Mouse (Mus musculus): ENCODE data around the gene Gm5617. TPM values are rescaled to one million over a fixed set of nuclear protein-coding genes. Genes with fewer than 3 reads are reported as not detected.
"Not testable (repeated sequence)": the region's sequence is repeated elsewhere in the genome, so short reads cannot be mapped to it uniquely, and the experiment has no call there.

The Gm5617 gene
- polyA plus RNA-seq, 1 experiment from 2014 or later: 31.1 TPM

DNA sequence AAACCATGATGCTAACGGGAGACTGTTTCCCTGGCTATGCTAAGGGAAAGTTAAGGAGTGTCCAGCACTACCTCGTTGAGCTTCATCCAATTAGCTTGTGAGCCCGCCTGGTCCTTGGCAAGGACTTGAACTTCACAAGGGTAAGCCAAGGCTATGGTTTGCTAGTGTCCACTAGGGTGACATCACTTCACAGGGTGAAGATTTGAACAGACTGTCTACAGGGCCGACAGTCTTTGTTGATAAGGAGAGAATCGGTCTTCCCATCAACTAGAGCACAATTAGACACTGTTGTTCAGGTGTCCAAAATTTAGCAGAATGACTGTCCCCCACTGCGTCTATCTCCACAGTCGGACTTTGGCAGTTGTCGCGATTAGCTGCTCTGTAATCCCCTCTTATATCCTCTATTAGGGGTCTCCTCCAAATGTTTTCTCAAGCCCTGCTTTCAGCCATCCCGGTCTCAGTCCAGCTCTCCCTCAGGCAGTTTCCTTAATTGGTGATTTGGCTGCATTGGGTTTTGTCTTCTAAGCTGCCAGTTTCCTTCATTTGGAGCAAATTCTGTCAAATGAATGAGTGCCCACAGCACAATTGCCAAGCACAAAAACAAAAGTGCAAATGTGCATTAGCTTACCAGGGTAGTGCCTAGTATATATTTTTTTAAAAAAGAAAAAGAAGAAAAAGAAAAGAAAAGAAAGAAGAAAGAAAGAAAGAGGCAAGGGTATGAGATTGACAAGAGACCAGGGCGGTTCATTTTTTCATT is 21.6 kb downstream of the Gm5617 start:
- Histone ChIP-seq H3K4me1 (ENCODE audit: control insufficient read depth, insufficient read depth, low read length) (no peaks in the 10 kb centered on the region), H3K4me2 (ENCODE audit: low read depth) (peak overlapping the region; percentile 1; the same call in 1 of the 2 replicates), H3K4me3 (ENCODE audit: low read depth, low read length) (no peak overlapping the region), H3K36me3 (ENCODE audit: control insufficient read depth, insufficient read depth, low read length) (no peaks in the 10 kb centered on the region), H3K27ac (ENCODE audit: low read depth, low read length) (no peak overlapping the region), H3K9me3 (ENCODE audit: control insufficient read depth, low read length) (no peaks in the 10 kb centered on the region), H3K9ac (ENCODE audit: low read length) (no peak overlapping the region), H3K27me3 (ENCODE audit: control insufficient read depth, insufficient read depth, low read length) (no peaks in the 10 kb centered on the region)
- ATAC-seq (ENCODE audit: insufficient read depth, low FRiP score, low TSS enrichment): no peak
- WGBS: 71% methylated on average over 11 of the region's 11 CpGs
- no peak for DNase-seq (ENCODE audit: low spot score)

DNA sequence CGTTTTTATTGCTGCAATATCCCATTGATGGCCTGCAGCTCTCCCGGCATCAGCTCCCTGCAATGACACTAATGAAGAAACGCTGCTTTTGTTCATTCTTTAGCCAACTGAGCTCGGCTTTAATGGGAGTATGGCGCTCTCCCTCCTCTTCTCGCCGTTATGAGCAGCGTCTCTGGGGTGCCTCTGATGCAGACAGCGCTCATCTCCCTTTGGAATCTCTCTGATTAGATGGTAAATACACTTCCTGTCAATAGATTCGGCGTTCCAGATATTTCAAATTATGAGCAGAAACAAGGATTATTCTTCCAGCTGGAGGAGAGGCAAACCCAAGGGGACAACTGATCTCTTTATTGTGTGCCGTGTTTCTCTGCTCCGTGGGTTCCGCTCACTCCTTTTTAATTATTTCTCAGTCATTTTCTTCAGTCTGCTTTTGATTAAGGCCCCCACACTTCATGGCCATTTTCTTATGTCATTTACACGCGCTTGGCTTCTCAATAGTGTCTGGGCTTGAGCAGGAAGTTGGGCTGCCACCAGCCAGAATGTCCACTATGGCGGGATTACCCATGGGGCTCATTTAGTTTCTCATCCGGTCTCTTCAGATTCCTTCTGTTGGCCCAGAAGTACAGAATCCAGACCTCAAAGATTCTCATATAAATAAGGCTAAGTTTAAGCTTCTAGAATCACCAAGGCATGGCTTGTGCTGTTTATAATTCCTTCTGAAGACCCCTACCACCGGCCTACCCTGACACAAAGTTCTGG is 22.3 kb downstream of the Gm5617 start:
- H3K4me2 ChIP-seq (ENCODE audit: low read depth): peak overlapping the region; percentile 1; the same call in 1 of the 2 replicates

DNA sequence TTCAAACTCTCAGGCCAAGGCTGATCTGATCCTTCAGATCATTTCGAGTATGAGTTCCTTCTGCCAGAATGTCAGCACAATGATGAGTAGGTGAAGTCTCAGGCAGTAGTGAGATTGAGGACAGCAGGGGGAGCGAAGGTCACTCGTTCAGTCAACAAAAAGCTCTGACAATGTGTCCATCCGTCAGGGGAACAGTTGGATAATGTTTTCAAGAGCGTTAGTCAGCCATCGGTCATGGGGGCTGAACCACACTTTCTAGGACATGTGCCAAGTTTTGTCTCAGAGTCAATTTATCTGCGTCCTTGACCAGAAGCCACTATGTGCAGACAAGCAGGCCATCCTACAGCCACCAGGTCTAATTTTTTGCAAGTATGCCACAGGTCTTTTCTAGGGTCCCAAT is 25.2 kb downstream of the Gm5617 start:
- not testable (repeated sequence) for H3K27ac ChIP-seq (ENCODE audit: low read depth, low read length); H3K27me3 ChIP-seq (ENCODE audit: control insufficient read depth, insufficient read depth, low read length); H3K36me3 ChIP-seq (ENCODE audit: control insufficient read depth, insufficient read depth, low read length); H3K4me2 ChIP-seq (ENCODE audit: low read depth); ATAC-seq (ENCODE audit: insufficient read depth, low FRiP score, low TSS enrichment); H3K4me1 ChIP-seq (ENCODE audit: control insufficient read depth, insufficient read depth, low read length); DNase-seq (ENCODE audit: low spot score); H3K9ac ChIP-seq (ENCODE audit: low read length); H3K9me3 ChIP-seq (ENCODE audit: control insufficient read depth, low read length); H3K4me3 ChIP-seq (ENCODE audit: low read depth, low read length)
- no CpG with 5 or more reads among the region's 7 CpGs for WGBS

More for the DNA sequence above, 22.3 kb downstream of the Gm5617 start:
- Histone ChIP-seq H3K27ac (ENCODE audit: low read depth, low read length) (no peak overlapping the region), H3K27me3 (ENCODE audit: control insufficient read depth, insufficient read depth, low read length) (no peaks in the 10 kb centered on the region), H3K9me3 (ENCODE audit: control insufficient read depth, low read length) (no peaks in the 10 kb centered on the region), H3K4me3 (ENCODE audit: low read depth, low read length) (no peak overlapping the region), H3K9ac (ENCODE audit: low read length) (no peak overlapping the region; the same call in 1 of the 2 replicates), H3K4me1 (ENCODE audit: control insufficient read depth, insufficient read depth, low read length) (no peaks in the 10 kb centered on the region), H3K36me3 (ENCODE audit: control insufficient read depth, insufficient read depth, low read length) (no peaks in the 10 kb centered on the region)
- no peak for DNase-seq (ENCODE audit: low spot score)
- 52% methylated on average over 19 of the region's 19 CpGs for WGBS
- no peak for ATAC-seq (ENCODE audit: insufficient read depth, low FRiP score, low TSS enrichment)

GRCm38 (mm10) chr9:48525566-48525965 is 30.3 kb downstream of the Gm5617 start:
- no peaks in the 10 kb centered on the region for H3K36me3 ChIP-seq (ENCODE audit: control insufficient read depth, insufficient read depth, low read length)
- no peaks in the 10 kb centered on the region for H3K9me3 ChIP-seq (ENCODE audit: control insufficient read depth, low read length)
- H3K27me3 ChIP-seq (ENCODE audit: control insufficient read depth, insufficient read depth, low read length): no peaks in the 10 kb centered on the region
- no peaks in the 10 kb centered on the region for H3K4me1 ChIP-seq (ENCODE audit: control insufficient read depth, insufficient read depth, low read length)
- DNase-seq (ENCODE audit: low spot score) (no peak), ATAC-seq (ENCODE audit: insufficient read depth, low FRiP score, low TSS enrichment) (no peak)
- no peak overlapping the region for H3K27ac ChIP-seq (ENCODE audit: low read depth, low read length)
- H3K4me3 ChIP-seq (ENCODE audit: low read depth, low read length): no peak overlapping the region
- H3K4me2 ChIP-seq (ENCODE audit: low read depth): no peak overlapping the region
- WGBS: 11% methylated on average over 1 of the region's 1 CpGs
- H3K9ac ChIP-seq (ENCODE audit: low read length): no peak overlapping the region

DNA sequence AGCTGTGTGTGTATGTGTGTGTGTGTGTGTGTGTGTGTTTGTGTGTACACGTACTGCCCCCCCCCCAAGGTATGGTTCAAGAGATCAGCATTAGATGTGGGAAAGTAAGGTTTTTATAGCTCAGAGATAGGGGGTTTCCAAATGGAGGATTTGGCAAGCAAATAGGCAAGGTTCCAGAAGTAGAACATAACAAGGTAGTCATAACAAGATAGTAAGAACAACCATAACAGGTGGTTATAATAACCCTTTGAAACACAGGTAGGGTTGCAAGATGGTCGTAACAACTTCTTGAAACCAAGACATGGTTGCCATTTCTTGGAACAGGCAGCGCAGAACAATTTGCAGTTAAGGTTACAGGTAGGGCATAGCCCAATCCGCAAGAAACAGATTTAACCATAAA is 31.3 kb downstream of the Gm5617 start:
- no peak overlapping the region for H3K9ac ChIP-seq (ENCODE audit: low read length)
- WGBS: 90% methylated on average over 4 of the region's 4 CpGs
- H3K4me1 ChIP-seq (ENCODE audit: control insufficient read depth, insufficient read depth, low read length): no peaks in the 10 kb centered on the region
- no peak overlapping the region for H3K27ac ChIP-seq (ENCODE audit: low read depth, low read length)
- ATAC-seq (ENCODE audit: insufficient read depth, low FRiP score, low TSS enrichment) (no peak), DNase-seq (ENCODE audit: low spot score) (no peak)
- H3K36me3 ChIP-seq (ENCODE audit: control insufficient read depth, insufficient read depth, low read length): no peaks in the 10 kb centered on the region
- no peak overlapping the region for H3K4me2 ChIP-seq (ENCODE audit: low read depth)
- no peak overlapping the region for H3K4me3 ChIP-seq (ENCODE audit: low read depth, low read length)
- no peaks in the 10 kb centered on the region for H3K9me3 ChIP-seq (ENCODE audit: control insufficient read depth, low read length)
- no peaks in the 10 kb centered on the region for H3K27me3 ChIP-seq (ENCODE audit: control insufficient read depth, insufficient read depth, low read length)

GRCm38 (mm10) chr9:48531294-48531693 is 36.1 kb downstream of the Gm5617 start:
- Histone ChIP-seq H3K4me2 (ENCODE audit: low read depth) (no peak overlapping the region), H3K9me3 (ENCODE audit: control insufficient read depth, low read length) (no peaks in the 10 kb centered on the region), H3K27ac (ENCODE audit: low read depth, low read length) (no peak overlapping the region), H3K27me3 (ENCODE audit: control insufficient read depth, insufficient read depth, low read length) (no peaks in the 10 kb centered on the region), H3K36me3 (ENCODE audit: control insufficient read depth, insufficient read depth, low read length) (no peaks in the 10 kb centered on the region), H3K9ac (ENCODE audit: low read length) (no peak overlapping the region), H3K4me1 (ENCODE audit: control insufficient read depth, insufficient read depth, low read length) (no peaks in the 10 kb centered on the region), H3K4me3 (ENCODE audit: low read depth, low read length) (no peak overlapping the region)
- no peak for ATAC-seq (ENCODE audit: insufficient read depth, low FRiP score, low TSS enrichment)
- 88% methylated on average over 4 of the region's 4 CpGs for WGBS
- DNase-seq (ENCODE audit: low spot score): no peak

DNA sequence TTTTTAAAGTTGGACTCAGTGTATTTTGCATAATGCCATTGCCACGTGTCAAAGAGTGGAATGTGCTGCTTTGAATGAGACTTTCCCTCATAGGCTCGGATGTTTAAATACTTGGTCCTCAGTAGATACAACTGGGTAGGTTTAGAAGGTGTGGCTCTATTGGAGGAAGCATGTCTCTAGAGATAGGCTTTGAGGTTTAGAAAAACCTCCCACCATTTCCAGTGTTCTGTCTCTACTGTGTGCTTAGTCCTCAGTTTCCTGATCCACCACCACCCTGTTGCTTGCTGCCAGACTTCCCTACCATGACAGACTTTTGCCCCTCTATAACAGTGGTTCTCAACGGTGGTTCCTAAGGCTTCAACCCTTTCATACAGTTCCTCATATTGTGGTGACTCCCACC is 37.0 kb downstream of the Gm5617 start:
- no peaks in the 10 kb centered on the region for H3K9me3 ChIP-seq (ENCODE audit: control insufficient read depth, low read length)
- H3K27me3 ChIP-seq (ENCODE audit: control insufficient read depth, insufficient read depth, low read length): no peaks in the 10 kb centered on the region
- H3K4me3 ChIP-seq (ENCODE audit: low read depth, low read length): no peak overlapping the region
- H3K36me3 ChIP-seq (ENCODE audit: control insufficient read depth, insufficient read depth, low read length): no peaks in the 10 kb centered on the region
- ATAC-seq (ENCODE audit: insufficient read depth, low FRiP score, low TSS enrichment): no peak
- 75% methylated on average over 3 of the region's 3 CpGs for WGBS
- H3K4me2 ChIP-seq (ENCODE audit: low read depth): no peak overlapping the region
- H3K9ac ChIP-seq (ENCODE audit: low read length): no peak overlapping the region
- no peaks in the 10 kb centered on the region for H3K4me1 ChIP-seq (ENCODE audit: control insufficient read depth, insufficient read depth, low read length)
- no peak for DNase-seq (ENCODE audit: low spot score)
- H3K27ac ChIP-seq (ENCODE audit: low read depth, low read length): no peak overlapping the region

- H3K9ac ChIP-seq (ENCODE audit: low read length): no peak overlapping the region
- WGBS: 100% methylated on average over 2 of the region's 2 CpGs
- H3K4me3 ChIP-seq (ENCODE audit: low read depth, low read length): no peak overlapping the region
- no peak overlapping the region for H3K4me2 ChIP-seq (ENCODE audit: low read depth)
- H3K4me1 ChIP-seq (ENCODE audit: control insufficient read depth, insufficient read depth, low read length): no peaks in the 10 kb centered on the region
- no peaks in the 10 kb centered on the region for H3K36me3 ChIP-seq (ENCODE audit: control insufficient read depth, insufficient read depth, low read length)
- H3K27me3 ChIP-seq (ENCODE audit: control insufficient read depth, insufficient read depth, low read length): no peaks in the 10 kb centered on the region
- DNase-seq (ENCODE audit: low spot score): no peak
- no peaks in the 10 kb centered on the region for H3K9me3 ChIP-seq (ENCODE audit: control insufficient read depth, low read length)
- no peak overlapping the region for H3K27ac ChIP-seq (ENCODE audit: low read depth, low read length)
- ATAC-seq (ENCODE audit: insufficient read depth, low FRiP score, low TSS enrichment): no peak
Observed at GRCm38 (mm10) chr9:48532730-48533129, 37.5 kb downstream of the Gm5617 start.

GRCm38 (mm10) chr9:48536414-48536813 is 41.2 kb downstream of the Gm5617 start:
- 74% methylated on average over 1 of the region's 1 CpGs for WGBS
- Histone ChIP-seq H3K36me3 (ENCODE audit: control insufficient read depth, insufficient read depth, low read length) (no peaks in the 10 kb centered on the region), H3K27me3 (ENCODE audit: control insufficient read depth, insufficient read depth, low read length) (no peaks in the 10 kb centered on the region), H3K9ac (ENCODE audit: low read length) (no peak overlapping the region), H3K4me1 (ENCODE audit: control insufficient read depth, insufficient read depth, low read length) (no peaks in the 10 kb centered on the region), H3K4me2 (ENCODE audit: low read depth) (no peak overlapping the region), H3K27ac (ENCODE audit: low read depth, low read length) (no peak overlapping the region), H3K9me3 (ENCODE audit: control insufficient read depth, low read length) (0 out of 2 replicates have a peak, but pooled peaks cover 2% of the 10 kb centered on the region), H3K4me3 (ENCODE audit: low read depth, low read length) (no peak overlapping the region)
- ATAC-seq (ENCODE audit: insufficient read depth, low FRiP score, low TSS enrichment) (no peak), DNase-seq (ENCODE audit: low spot score) (no peak)

Data from neural tube, embryonic 11.5 days (tissue).